Mouse (Mus musculus) embryonic fibroblast, embryonic 13.5 days (primary cell): ENCODE measurements at regions not wholly inside any gene's neighbourhood (a gene's known extent, or its start where the extent isn't known, plus 50 kb on each side); places are given as distances from the start of the nearest gene placed in this dataset.

Experiments used
- CTCF ChIP-seq: IDR thresholded peaks from 2 replicates; pipeline ENCODE4 v1.5.1; 2011; ENCODE audit warnings: mild to moderate bottlenecking, control low read depth, low read length, moderate library complexity, borderline replicate concordance; ENCODE audit not compliant: insufficient read depth
- POLR2A ChIP-seq: IDR thresholded peaks from 2 replicates; pipeline ENCODE4 v1.6.1; 2011; ENCODE audit warnings: low read depth, mild to moderate bottlenecking, control low read depth, low read length, moderate library complexity

DNA sequence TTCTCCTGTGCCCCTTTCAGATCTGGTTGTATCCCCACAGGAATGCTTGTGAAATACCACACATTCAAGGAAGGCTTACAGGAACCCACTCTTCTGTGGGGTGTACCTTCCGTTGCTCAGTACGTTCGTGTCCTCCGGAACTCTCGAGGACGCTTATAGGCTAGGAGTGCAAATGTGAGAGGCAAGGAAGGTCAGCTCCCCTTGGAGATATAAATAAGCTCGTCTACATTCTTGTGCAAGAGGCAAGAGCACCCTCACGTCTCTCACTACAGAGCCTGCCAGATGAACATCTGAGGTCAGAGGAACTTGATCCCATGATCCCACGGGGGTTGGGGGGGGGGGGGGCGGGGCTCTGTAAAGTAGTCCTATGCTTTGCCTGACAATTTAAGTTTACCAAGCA, 382.0 kb upstream of the Arid1b start:
- no peak for TF ChIP-seq POLR2A
- TF ChIP-seq CTCF: no peak
